Mouse (Mus musculus): Measurements from ENCODE around the gene Cphx2. TPM values are rescaled to one million over a fixed set of nuclear protein-coding genes. Genes with fewer than 3 reads are reported as not detected.
"Not testable (repeated sequence)": the region's sequence is repeated elsewhere in the genome, so short reads cannot be mapped to it uniquely, and the experiment has no call there.

Cphx2 gene
- total RNA-seq (2021): not detected
- long read RNA-seq, experiment 1: 0 reads
- long read RNA-seq, experiment 2: 0 reads

GRCm38 (mm10) chr14:26081216-26081615, at the start of gene Cphx2:
TSS of gene Cphx2 (plus strand) at chr14:26081516.
- not testable (repeated sequence) for DNase-seq

DNA sequence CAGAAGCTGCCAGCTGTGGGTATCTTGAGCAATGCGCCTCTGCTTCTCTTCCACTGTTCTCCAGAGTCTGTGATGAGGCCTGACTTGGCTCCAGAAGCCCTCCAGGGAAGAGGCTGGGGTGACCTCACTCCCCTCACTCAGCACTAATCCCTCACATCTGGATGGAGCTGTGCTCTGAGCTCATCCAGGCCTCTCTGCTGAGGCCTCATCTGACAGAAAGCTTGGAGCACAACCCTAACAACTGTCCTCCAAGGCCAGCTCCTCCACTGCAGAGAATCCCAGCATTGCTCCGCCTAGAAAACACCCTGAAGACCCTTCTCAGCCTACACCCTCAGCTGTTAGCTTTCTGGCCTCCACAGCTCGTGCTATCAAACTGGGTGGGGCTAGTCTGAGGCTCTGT, 47.0 kb upstream of the Cphx2 start:
- DNase-seq: not testable (repeated sequence)

GRCm38 (mm10) chr14:26035439-26035838, 45.9 kb upstream of the Cphx2 start:
- not testable (repeated sequence) for DNase-seq

- DNase-seq: not testable (repeated sequence)
These were observed 38.7 kb upstream of the Cphx2 start, which contains the start of gene Gm9780 for GRCm38 (mm10) chr14:26042611-26043010. TSS of gene Gm9780 (minus strand) at chr14:26042711.

GRCm38 (mm10) chr14:26045007-26045406, 36.3 kb upstream of the Cphx2 start:
- DNase-seq: not testable (repeated sequence)

- not testable (repeated sequence) for DNase-seq
These were observed 34.3 kb upstream of the Cphx2 start for GRCm38 (mm10) chr14:26047026-26047425.

GRCm38 (mm10) chr14:26048767-26049166, 32.5 kb upstream of the Cphx2 start:
- not testable (repeated sequence) for DNase-seq

DNA sequence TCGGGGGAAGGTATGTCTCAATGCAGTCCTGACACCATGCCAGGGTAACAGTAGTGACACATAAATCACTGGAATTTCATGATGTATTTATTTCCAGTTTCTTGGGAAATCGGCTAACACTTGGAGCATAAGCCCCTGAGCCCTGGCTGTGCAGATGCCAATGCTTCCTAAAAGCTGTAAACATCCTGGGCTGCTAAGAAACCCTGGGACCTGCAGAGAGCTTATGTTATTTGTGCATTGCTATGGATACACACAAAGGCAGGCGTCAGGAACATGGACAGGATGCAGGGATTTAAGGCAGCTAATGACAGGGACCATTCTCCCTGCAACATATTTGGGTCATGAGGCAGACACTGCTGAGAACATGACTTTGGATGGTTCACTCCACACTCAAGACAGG, 23.1 kb upstream of the Cphx2 start:
- not testable (repeated sequence) for DNase-seq

GRCm38 (mm10) chr14:26059362-26059761, 22.0 kb upstream of the Cphx2 start:
- DNase-seq: not testable (repeated sequence)

GRCm38 (mm10) chr14:26066574-26067324, 14.6 kb upstream of the Cphx2 start:
- DNase-seq: not testable (repeated sequence)

DNA sequence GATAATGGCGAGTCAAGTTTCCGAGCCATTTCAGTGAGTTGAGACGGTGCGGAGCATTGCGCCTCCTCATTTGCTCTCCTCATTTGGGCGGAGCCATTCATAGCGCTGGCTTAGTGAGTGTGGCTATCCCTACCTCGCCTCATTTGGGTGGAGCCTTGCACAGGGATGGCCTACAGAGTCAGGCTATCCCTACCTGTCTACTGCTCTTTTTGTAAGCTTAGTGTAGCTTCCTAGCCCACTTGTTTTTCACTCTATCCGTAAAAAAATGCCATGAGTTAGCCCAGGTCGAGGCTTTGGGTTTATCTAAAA, 14.0 kb upstream of the Cphx2 start, which contains the start of gene Tmem254c:
Tmem254c (minus strand) TSS at position 31 of the 309 bp plus-strand sequence.
- not testable (repeated sequence) for DNase-seq

- not testable (repeated sequence) for DNase-seq
These were observed 4.5 kb upstream of the Cphx2 start for GRCm38 (mm10) chr14:26076620-26077390.

DNA sequence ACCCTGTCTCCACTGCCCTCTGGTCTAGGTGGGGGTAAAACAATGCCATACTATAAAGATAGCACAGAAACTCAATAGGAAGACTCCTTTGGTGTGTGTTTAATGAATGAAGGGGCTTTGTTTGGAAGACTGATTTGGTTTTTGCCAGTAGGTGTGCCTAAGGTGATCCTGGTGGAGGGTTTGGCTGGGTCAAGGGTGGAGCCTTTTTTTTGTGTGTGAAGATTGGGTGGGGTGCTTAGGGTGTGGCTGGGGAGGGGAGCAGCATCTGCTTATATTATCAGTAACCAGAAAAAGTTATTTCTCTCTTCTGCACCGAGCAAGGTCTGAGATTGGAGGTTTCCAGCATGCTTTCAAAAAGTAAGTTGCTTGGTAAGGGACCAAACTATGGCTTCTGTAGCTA, 681 bp downstream of the Cphx2 start, which contains the start of gene Cphx3:
Cphx3 (plus strand) TSS at position 301 of the 400 bp plus-strand sequence.
- DNase-seq: not testable (repeated sequence)

DNA sequence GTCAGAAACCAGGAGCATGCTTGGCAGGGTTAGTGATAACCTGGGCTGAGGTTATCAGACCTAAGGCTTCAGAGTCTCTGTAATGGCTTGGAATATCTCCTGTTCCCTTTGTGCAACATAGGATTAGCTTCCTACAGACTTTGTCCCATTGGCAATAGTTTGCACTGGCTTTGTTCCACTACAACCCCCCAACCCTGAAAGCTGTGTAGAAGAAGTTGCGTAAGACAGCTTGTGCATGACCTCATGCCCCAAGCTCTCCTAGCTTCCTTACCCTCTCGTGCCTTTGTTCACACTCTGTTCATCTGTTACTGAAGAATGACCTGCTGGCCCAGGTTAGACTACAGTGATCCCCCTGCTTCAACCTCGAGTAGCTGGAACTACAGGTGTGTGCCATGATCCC, 16.3 kb downstream of the Cphx2 start:
- not testable (repeated sequence) for DNase-seq

DNA sequence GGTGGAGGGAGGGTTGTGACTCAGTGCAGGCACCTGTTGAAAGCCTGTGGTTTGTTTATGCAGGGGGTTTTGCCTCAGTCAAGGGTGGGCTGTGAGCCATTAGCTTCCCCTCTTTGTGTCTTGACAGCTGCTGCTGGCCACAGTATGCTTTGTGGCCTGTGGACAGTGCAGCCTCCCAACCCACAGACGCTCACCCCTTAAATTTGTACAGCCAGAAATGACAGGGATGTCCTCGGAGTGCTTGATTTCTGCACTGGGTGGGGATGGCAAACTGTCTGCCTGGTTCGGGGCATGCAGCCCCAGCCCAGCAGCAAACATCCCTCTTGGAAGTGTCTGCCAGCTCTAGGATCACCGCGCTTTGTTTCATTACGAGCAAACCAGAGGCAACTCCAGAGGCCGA, 36.8 kb downstream of the Cphx2 start, which contains the start of gene Duxbl2:
Duxbl2 (plus strand) TSS at position 200 of the 400 bp plus-strand sequence.
- DNase-seq: not testable (repeated sequence)

GRCm38 (mm10) chr14:26118550-26119000, 37.3 kb downstream of the Cphx2 start:
- DNase-seq: not testable (repeated sequence)

DNA sequence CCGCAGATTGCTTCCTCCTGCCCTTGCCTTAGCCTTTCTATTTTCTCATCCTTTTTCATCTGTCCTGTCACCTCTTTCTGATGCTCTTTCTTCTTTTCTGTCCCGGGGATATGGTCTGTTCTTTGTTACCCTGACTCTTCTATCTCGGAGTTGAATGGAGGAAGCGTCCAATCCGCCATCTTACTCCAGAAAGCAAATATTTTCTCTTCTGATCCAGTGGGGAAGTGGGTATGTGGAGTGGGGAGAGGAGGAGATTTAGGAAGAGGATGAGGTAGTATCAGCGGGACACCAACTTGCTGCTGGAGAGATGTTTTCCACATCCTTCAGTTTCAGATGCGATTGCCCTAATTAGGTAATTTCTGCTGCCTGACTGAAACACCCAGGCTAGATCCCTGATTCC, 37.8 kb downstream of the Cphx2 start:
- DNase-seq: not testable (repeated sequence)

Other genes starting within 250 kb of the Cphx2 start
- 10 to 100 TPM; 79.2 to 96.7 TPM for gene Anxa11, start 239.4 kb upstream of the Cphx2 start, total RNA-seq (2021)
- 1 to 10 TPM; 1.8 to 2.7 TPM for gene Plac9a, start 178.4 kb upstream of the Cphx2 start, total RNA-seq (2021)
- gene Tmem254a, start 153.8 kb upstream of the Cphx2 start, total RNA-seq (2021): under 1 TPM; 0.15 to 0.86 TPM
- gene Cphx1, start 143.2 kb upstream of the Cphx2 start, total RNA-seq (2021): not detected
- under 1 TPM; 0.38 to 0.46 TPM for gene Duxbl1, start 102.9 kb upstream of the Cphx2 start, total RNA-seq (2021)
- 10 to 100 TPM in 1 of 2 experiments, 1 to 10 TPM in 1; 7.9 to 12.5 TPM for gene Gm9780, start 38.8 kb upstream of the Cphx2 start, total RNA-seq (2021)
- gene Tmem254c, start 14.2 kb upstream of the Cphx2 start, total RNA-seq (2021): 1 to 10 TPM; 5.5 to 7.2 TPM
- not detected for gene Cphx3, start 781 bp downstream of the Cphx2 start, total RNA-seq (2021)
- not detected for gene Duxbl2, start 36.8 kb downstream of the Cphx2 start, total RNA-seq (2021)
- 10 to 100 TPM; 26.0 to 59.2 TPM for gene Plac9b, start 101.0 kb downstream of the Cphx2 start, total RNA-seq (2021)
- 1 to 10 TPM in 1 of 2 experiments, under 1 TPM in 1; 0.84 to 1.3 TPM for gene Tmem254b, start 125.5 kb downstream of the Cphx2 start, total RNA-seq (2021)
- gene Duxbl3, start 176.4 kb downstream of the Cphx2 start, total RNA-seq (2021): not detected